Comparison of ENCODE assay signal across 7 mouse cellular contexts in genomic region chr5:118591826-118592499, GRCm38 (mm10). TPM values are rescaled to one million over a fixed set of nuclear protein-coding genes. Genes with fewer than 3 reads are reported as not detected.
DNase-seq lines count a peak whose midpoint lies in the region; ATAC-seq and TF ChIP-seq lines count a peak whose summit lies in the region.

No protein-coding gene starts in this region.

- WGBS in embryonic facial prominence, embryonic 15.5 days, result 27% methylated on average over 11 of the region's 11 CpGs
- WGBS in liver, postnatal 0 days (ENCODE audit: insufficient replicate concordance), result 22% methylated on average over 11 of the region's 11 CpGs

- no peaks in the 10 kb centered on the region for H3K36me3 ChIP-seq in embryonic facial prominence, embryonic 15.5 days
- H3K36me3 ChIP-seq in liver, postnatal 0 days (replicated peaks; ENCODE audit: insufficient read depth, low read length), result peaks cover 7% of the 10 kb centered on the region; the same call in 1 of the 2 replicates

- H3K27ac ChIP-seq in layer of hippocampus, adult 2 months, result peak overlapping the region; percentile 10; the same call in 1 of the 2 replicates
- peak overlapping the region; percentile 24; the same call in 1 of the 2 replicates for H3K27ac ChIP-seq in embryonic facial prominence, embryonic 15.5 days (replicated peaks)
- peak overlapping the region; percentile 23; the same call in 1 of the 2 replicates for H3K27ac ChIP-seq in liver, postnatal 0 days (ENCODE audit: low read depth)

- H3K9me3 ChIP-seq in embryonic facial prominence, embryonic 15.5 days (replicated peaks), result no peaks in the 10 kb centered on the region
- H3K9me3 ChIP-seq in liver, postnatal 0 days (ENCODE audit: low read length), result no peaks in the 10 kb centered on the region

- intact Hi-C loops in gastrocnemius, postnatal 14 days (cut with DNase I; ENCODE audit: low total_unique reads), result loop anchor here (5.0 kb wide), 1 partner anchor 145 kb away; no protein-coding TSS in a partner anchor

- ATAC-seq in embryonic facial prominence, embryonic 15.5 days (ENCODE audit: insufficient number of reproducible peaks, low FRiP score, low TSS enrichment, low read depth), result 0 out of 2 replicates have a peak, but pooled peaks have one; percentile 45
- ATAC-seq in liver, postnatal 0 days, result no peak

- no peak for TF ChIP-seq EP300 in liver, postnatal 0 days (IDR thresholded peaks at IDR 0.05; ENCODE audit: low read depth)

- no peak overlapping the region for H3K9ac ChIP-seq in embryonic facial prominence, embryonic 15.5 days
- H3K9ac ChIP-seq in liver, postnatal 0 days (replicated peaks), result no peak overlapping the region; the same call in 1 of the 2 replicates

- DNase-seq in layer of hippocampus, adult 2 months (ENCODE audit: low spot score in 2 of 2), result no peak
- no peak for DNase-seq in layer of hippocampus, adult 8-10 months (ENCODE audit: low spot score in 2 of 2)
- no peak for DNase-seq in liver, postnatal 0 days
- DNase-seq in thymus, postnatal 25 days, result peak; percentile 57
- DNase-seq in gastrocnemius, postnatal 14 days, result no peak
- no peak for DNase-seq in cerebellum, adult 18-20 months

- no peak for TF ChIP-seq CTCF in layer of hippocampus, adult 2 months (conservative IDR thresholded peaks at IDR 0.05)
- TF ChIP-seq CTCF in liver, postnatal 0 days (IDR thresholded peaks at IDR 0.05; ENCODE audit: low read depth), result no peak

- H3K4me3 ChIP-seq in layer of hippocampus, adult 2 months, result no peak overlapping the region
- H3K4me3 ChIP-seq in embryonic facial prominence, embryonic 15.5 days (replicated peaks), result no peak overlapping the region
- H3K4me3 ChIP-seq in liver, postnatal 0 days (ENCODE audit: low read depth, low read length), result no peak overlapping the region

- H3K27me3 ChIP-seq in embryonic facial prominence, embryonic 15.5 days, result no peaks in the 10 kb centered on the region
- no peaks in the 10 kb centered on the region for H3K27me3 ChIP-seq in liver, postnatal 0 days (ENCODE audit: insufficient read depth, low read length)

- peak overlapping the region; percentile 15; the same call in 1 of the 2 replicates for H3K4me2 ChIP-seq in embryonic facial prominence, embryonic 15.5 days (replicated peaks)
- H3K4me2 ChIP-seq in liver, postnatal 0 days (ENCODE audit: low read depth, low read length), result 0 out of 2 replicates have a peak overlapping the region, but pooled peaks have one; percentile 18

- peaks cover 67% of the 10 kb centered on the region for H3K4me1 ChIP-seq in embryonic facial prominence, embryonic 15.5 days
- peaks cover 39% of the 10 kb centered on the region for H3K4me1 ChIP-seq in liver, postnatal 0 days (ENCODE audit: insufficient read depth)

RNA-seq across cellular contexts. Expression of gene Med13l, which starts 31.5 kb away (rescaled TPM):
- 100 to 1,000 TPM; 121 to 128 TPM for total RNA-seq in layer of hippocampus, adult 2 months (2021)
- 100 to 1,000 TPM in 3 of 4 experiments, 10 to 100 TPM in 1; 94.9 to 137 (median 109) TPM for total RNA-seq in layer of hippocampus, adult 8-10 months (2022)
- 14.8 and 15.0 TPM in 2 replicates for polyA plus RNA-seq in embryonic facial prominence, embryonic 15.5 days (2015; fragmentation: Nextera tagmentation; extraction: Ambion mirVana)
- polyA plus RNA-seq in liver, postnatal 0 days (2015; fragmentation: Nextera tagmentation; extraction: Ambion mirVana), result 4.5 and 5.9 TPM in 2 replicates
- 10 to 100 TPM; 22.0 to 24.1 TPM for total RNA-seq in gastrocnemius, postnatal 14 days (2021)
